Comparison of ENCODE assay signal across 8 mouse cellular contexts in genomic region chr16:38088629-38089446, GRCm38 (mm10). TPM values are rescaled to one million over a fixed set of nuclear protein-coding genes. Genes with fewer than 3 reads are reported as not detected.
DNase-seq lines count a peak whose midpoint lies in the region; ATAC-seq lines count a peak whose summit lies in the region.

Gene Gsk3b (plus strand): TSS chr16:38089001.

- H3K4me2 ChIP-seq in forebrain, embryonic 14.5 days (ENCODE audit: low read length), result peak within 1 kb of the TSS; percentile 94
- peak within 1 kb of the TSS; percentile 78 for H3K4me2 ChIP-seq in neural tube, embryonic 15.5 days

- intact Hi-C loops in heart, postnatal 14 days (cut with DNase I), result loop anchor here (5.0 kb wide), 1 partner anchor 222 kb away; the partner anchor contains the start of gene Lrrc58

- ATAC-seq in forebrain, embryonic 14.5 days, result peak; percentile 92
- ATAC-seq in neural tube, embryonic 15.5 days (ENCODE audit: low FRiP score), result peak; percentile 93

- H3K9ac ChIP-seq in forebrain, embryonic 14.5 days (ENCODE audit: low read length), result peak within 1 kb of the TSS; percentile 99
- H3K9ac ChIP-seq in neural tube, embryonic 15.5 days (replicated peaks), result peak within 1 kb of the TSS; percentile 99

- under 1% methylated on average over 68 of the region's 69 CpGs for whole genome bisulfite sequencing in forebrain, embryonic 14.5 days
- under 1% methylated on average over 69 of the region's 69 CpGs for WGBS in neural tube, embryonic 15.5 days

- peak within 1 kb of the TSS; percentile 100 for H3K27ac ChIP-seq in forebrain, embryonic 14.5 days (ENCODE audit: low read depth, low read length)
- peak within 1 kb of the TSS; percentile 100 for H3K27ac ChIP-seq in neural tube, embryonic 15.5 days (replicated peaks)

- H3K9me3 ChIP-seq in forebrain, embryonic 14.5 days (replicated peaks; ENCODE audit: control insufficient read depth, low read length), result no peaks in the 10 kb centered on the region
- no peaks in the 10 kb centered on the region for H3K9me3 ChIP-seq in neural tube, embryonic 15.5 days (replicated peaks)

- H3K4me1 ChIP-seq in forebrain, embryonic 14.5 days (ENCODE audit: control insufficient read depth, insufficient read depth, low read length), result peaks cover 14% of the 10 kb centered on the region
- H3K4me1 ChIP-seq in neural tube, embryonic 15.5 days, result peaks cover 24% of the 10 kb centered on the region

- no peaks in the 10 kb centered on the region for H3K27me3 ChIP-seq in forebrain, embryonic 14.5 days (replicated peaks; ENCODE audit: control insufficient read depth, insufficient read depth, low read length)
- no peaks in the 10 kb centered on the region for H3K27me3 ChIP-seq in neural tube, embryonic 15.5 days (replicated peaks)

- peak; percentile 99 for DNase-seq in ES-CJ7 (ENCODE audit: low read depth, low spot score)
- peak; percentile 100 for DNase-seq in cerebellum, adult 11 months
- DNase-seq in forebrain, embryonic 14.5 days (ENCODE audit: low spot score), result peak; percentile 100
- DNase-seq in heart, postnatal 14 days, result peak; percentile 98
- DNase-seq in layer of hippocampus, adult 11-12 months (ENCODE audit: low spot score), result peak; percentile 100
- DNase-seq in lung, adult 18-20 months, result peak; percentile 100
- DNase-seq in testis, postnatal 14 days (ENCODE audit: low spot score), result peak; percentile 100

- H3K36me3 ChIP-seq in forebrain, embryonic 14.5 days (ENCODE audit: control insufficient read depth, insufficient read depth, low read length), result no peaks in the 10 kb centered on the region
- no peaks in the 10 kb centered on the region for H3K36me3 ChIP-seq in neural tube, embryonic 15.5 days

- peak within 1 kb of the TSS; percentile 98 for H3K4me3 ChIP-seq in forebrain, embryonic 14.5 days (ENCODE audit: low read depth, low read length)
- H3K4me3 ChIP-seq in neural tube, embryonic 15.5 days (replicated peaks), result peak within 1 kb of the TSS; percentile 91

RNA-seq across cellular contexts. Expression of gene Gsk3b, which starts in this region (rescaled TPM):
- 130 and 156 TPM in 2 replicates for polyA plus RNA-seq in forebrain, embryonic 14.5 days (2014; fragmentation: Nextera tagmentation; extraction: Ambion mirVana)
- 10 to 100 TPM; 54.5 to 55.3 TPM for total RNA-seq in heart, postnatal 14 days (2021)
- 130 and 145 TPM in 2 replicates for polyA plus RNA-seq in neural tube, embryonic 15.5 days (2015; fragmentation: Nextera tagmentation; extraction: Ambion mirVana)

Comparison
In these comparisons a context has a peak if more than half of its experiments do, and no peak if none do; other contexts are left out.
1. Peak in every context shown above with its lines: DNase-seq, ATAC-seq, H3K4me3 ChIP-seq and H3K27ac ChIP-seq.